Mouse (Mus musculus) MEL (cell line): ENCODE measurements around the gene Fbxo2.

ENCODE experiments used
- CHD1 ChIP-seq: IDR thresholded peaks from 2 replicates; pipeline ENCODE4 v1.6.1; 2012; ENCODE audit warnings: low read depth, mild to moderate bottlenecking, inconsistent platforms, low read length, improper control_type of control experiment
- CTCF ChIP-seq, 3 experiments: IDR thresholded peaks in 2 of 3; conservative IDR thresholded peaks in 1 of 3; 2 replicates each; pipeline ENCODE4 v1.5.1; 2011 to 2012; ENCODE audit warnings: low read length in 3 of 3, low read depth in 2 of 3, mild to moderate bottlenecking in 2 of 3, improper control_type of control experiment in 1 of 3, inconsistent platforms in 1 of 3, mixed read lengths in 1 of 3, moderate library complexity in 1 of 3; ENCODE audit not compliant: control insufficient read depth in 1 of 3, insufficient read depth in 1 of 3, poor library complexity in 1 of 3, severe bottlenecking in 1 of 3
- E2F4 ChIP-seq: IDR thresholded peaks from 2 replicates; pipeline ENCODE4 v1.6.1; 2011; ENCODE audit warnings: low read depth, low read length, improper control_type of control experiment, borderline replicate concordance
- NELFE ChIP-seq: IDR thresholded peaks from 2 replicates; pipeline ENCODE4 v1.6.1; 2011; ENCODE audit warnings: low read depth, low read length, improper control_type of control experiment
- POLR2A ChIP-seq, 2 experiments: IDR thresholded peaks; 2 replicates each; pipeline ENCODE4 v1.6.1; 2011 to 2012; ENCODE audit warnings: low read length in 2 of 2, mild to moderate bottlenecking in 2 of 2, control low read depth in 1 of 2, improper control_type of control experiment in 1 of 2, low read depth in 1 of 2, moderate library complexity in 1 of 2; ENCODE audit not compliant: control insufficient read depth in 1 of 2, insufficient read depth in 1 of 2, poor library complexity in 1 of 2
- SIN3A ChIP-seq: IDR thresholded peaks from 2 replicates; pipeline ENCODE4 v1.6.1; 2012; ENCODE audit warnings: low read length, improper control_type of control experiment, inconsistent platforms
- TAL1 ChIP-seq: IDR thresholded peaks from 2 replicates; pipeline ENCODE4 v1.6.1; 2012; ENCODE audit warnings: mild to moderate bottlenecking, inconsistent platforms, low read length, moderate library complexity, mixed read lengths
- TCF12 ChIP-seq: IDR thresholded peaks from 2 replicates; pipeline ENCODE4 v1.6.1; 2014; ENCODE audit warnings: low read depth, mild to moderate bottlenecking, inconsistent platforms, low read length, improper control_type of control experiment, moderate library complexity
- ZNF384 ChIP-seq: IDR thresholded peaks from 2 replicates; pipeline ENCODE4 v1.6.1; 2012; ENCODE audit warnings: low read depth, mild to moderate bottlenecking, inconsistent platforms, low read length, improper control_type of control experiment

GRCm38 (mm10) chr4:148121362-148121761 is 39.1 kb upstream of the Fbxo2 start:
- no peak for TF ChIP-seq CTCF (IDR thresholded peaks at IDR 0.05 in 2 of 3, conservative IDR thresholded peaks at IDR 0.05 in 1 of 3; ENCODE audit: control insufficient read depth in 1 of 3, insufficient read depth in 1 of 3, low read depth in 2 of 3, low read length in 3 of 3, poor library complexity in 1 of 3, severe bottlenecking in 1 of 3)
- no peak for TF ChIP-seq E2F4
- no peak for TF ChIP-seq SIN3A
- TF ChIP-seq POLR2A (IDR thresholded peaks at IDR 0.05; ENCODE audit: control insufficient read depth in 1 of 2, insufficient read depth in 1 of 2, low read depth in 1 of 2, low read length in 2 of 2, poor library complexity in 1 of 2) = no peak
- TF ChIP-seq ZNF384 = no peak
- no peak for TF ChIP-seq TAL1
- no peak for TF ChIP-seq NELFE
- TF ChIP-seq CHD1 = no peak
- TF ChIP-seq TCF12 = no peak
